Mouse (Mus musculus): Measurements from ENCODE around the gene Pfn3. TPM values are rescaled to one million over a fixed set of nuclear protein-coding genes. Genes with fewer than 3 reads are reported as not detected.

Gene Pfn3
- polyA plus RNA-seq, 1 experiment from 2014 or later = not detected

DNA sequence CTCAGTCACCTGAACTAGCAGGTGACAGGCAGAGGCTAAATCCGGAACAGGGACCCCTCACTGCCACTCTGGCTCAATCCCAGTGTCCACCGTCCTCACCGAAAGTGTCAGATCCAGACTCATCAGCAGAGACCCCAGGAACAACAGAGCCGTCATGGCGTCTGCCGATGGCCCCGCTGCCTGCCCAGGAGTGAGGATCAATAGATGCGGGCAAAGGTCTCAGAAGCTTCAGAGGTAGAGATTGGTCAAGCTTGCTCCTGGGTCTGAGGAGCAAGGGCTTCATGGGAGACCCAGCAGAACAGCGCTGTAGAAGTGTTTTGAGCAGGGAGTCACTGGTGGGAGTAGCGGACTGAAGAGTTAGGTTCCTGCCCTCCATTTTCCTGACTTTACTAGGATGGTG lies 11.6 kb upstream of the Pfn3 start, which contains the start of gene F12:
Gene F12 (minus strand): TSS at position 181 of the 400 bp plus-strand sequence.
- H3K36me3 ChIP-seq = no peaks in the 10 kb centered on the region
- peaks cover 10% of the 10 kb centered on the region for H3K27me3 ChIP-seq
- 91% methylated on average over 10 of the region's 10 CpGs for WGBS
- H3K4me1 ChIP-seq = peaks cover 3% of the 10 kb centered on the region
- H3K27ac ChIP-seq (replicated peaks) = no peak within 1 kb of the TSS
- H3K4me3 ChIP-seq (replicated peaks) = no peak within 1 kb of the TSS
- no peak within 1 kb of the TSS for H3K9ac ChIP-seq
- H3K4me2 ChIP-seq (replicated peaks) = no peak within 1 kb of the TSS
- ATAC-seq (ENCODE audit: insufficient number of reproducible peaks, low FRiP score, low TSS enrichment, low read depth) = no peak
- no peaks in the 10 kb centered on the region for H3K9me3 ChIP-seq (replicated peaks)

DNA sequence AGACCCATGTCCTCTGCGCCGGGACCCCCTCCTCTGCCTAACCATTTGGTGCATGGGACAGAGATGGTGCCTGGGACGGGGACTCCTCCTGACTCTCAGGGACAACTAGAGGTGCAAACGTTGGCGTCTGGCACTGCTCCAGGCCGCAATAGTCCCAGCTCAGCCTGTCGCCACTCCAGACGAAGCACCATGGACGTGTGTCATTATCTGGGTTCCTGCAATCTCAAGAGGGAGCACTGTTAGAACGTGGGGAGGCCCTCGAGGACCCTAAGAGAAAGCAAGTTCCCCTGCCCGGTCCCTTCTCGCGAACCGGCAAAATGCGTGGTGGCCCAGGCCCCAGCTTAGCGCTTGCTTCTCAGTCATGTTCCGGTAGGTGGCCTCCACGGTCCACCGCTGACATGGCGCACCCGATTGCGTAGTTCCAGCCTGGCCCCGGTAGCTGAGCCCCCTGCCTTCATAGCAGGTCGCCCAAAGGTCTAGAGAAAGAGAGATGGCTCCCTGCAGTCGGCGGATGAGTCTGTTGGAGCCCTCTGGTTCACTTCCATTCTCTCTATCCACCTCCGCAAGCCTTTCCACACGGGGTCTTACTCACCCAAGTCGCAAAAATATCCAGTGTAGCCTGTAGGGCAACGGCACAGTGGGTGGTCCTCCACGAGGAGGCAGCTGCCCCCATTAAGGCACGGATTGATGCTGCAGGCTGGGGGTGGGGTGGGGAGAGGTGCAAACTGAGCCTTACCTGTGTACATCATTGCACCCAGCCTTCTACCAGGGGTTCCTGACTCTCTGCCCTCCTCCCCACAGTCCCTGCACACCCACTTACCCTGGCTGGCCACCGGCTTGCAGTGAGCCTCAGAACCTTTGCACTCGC lies 6.1 kb upstream of the Pfn3 start:
- Histone ChIP-seq H3K9me3 (replicated peaks) (no peaks in the 10 kb centered on the region), H3K27ac (replicated peaks) (no peak overlapping the region), H3K27me3 (peaks cover 44% of the 10 kb centered on the region), H3K4me3 (replicated peaks) (peak overlapping the region; percentile 30), H3K4me1 (peaks cover 26% of the 10 kb centered on the region), H3K36me3 (no peaks in the 10 kb centered on the region), H3K9ac (no peak overlapping the region), H3K4me2 (replicated peaks) (peak overlapping the region; percentile 49)
- no peak; the same call in 1 of the 2 replicates for ATAC-seq (ENCODE audit: insufficient number of reproducible peaks, low FRiP score, low TSS enrichment, low read depth)
- 12% methylated on average over 35 of the region's 35 CpGs for WGBS

DNA sequence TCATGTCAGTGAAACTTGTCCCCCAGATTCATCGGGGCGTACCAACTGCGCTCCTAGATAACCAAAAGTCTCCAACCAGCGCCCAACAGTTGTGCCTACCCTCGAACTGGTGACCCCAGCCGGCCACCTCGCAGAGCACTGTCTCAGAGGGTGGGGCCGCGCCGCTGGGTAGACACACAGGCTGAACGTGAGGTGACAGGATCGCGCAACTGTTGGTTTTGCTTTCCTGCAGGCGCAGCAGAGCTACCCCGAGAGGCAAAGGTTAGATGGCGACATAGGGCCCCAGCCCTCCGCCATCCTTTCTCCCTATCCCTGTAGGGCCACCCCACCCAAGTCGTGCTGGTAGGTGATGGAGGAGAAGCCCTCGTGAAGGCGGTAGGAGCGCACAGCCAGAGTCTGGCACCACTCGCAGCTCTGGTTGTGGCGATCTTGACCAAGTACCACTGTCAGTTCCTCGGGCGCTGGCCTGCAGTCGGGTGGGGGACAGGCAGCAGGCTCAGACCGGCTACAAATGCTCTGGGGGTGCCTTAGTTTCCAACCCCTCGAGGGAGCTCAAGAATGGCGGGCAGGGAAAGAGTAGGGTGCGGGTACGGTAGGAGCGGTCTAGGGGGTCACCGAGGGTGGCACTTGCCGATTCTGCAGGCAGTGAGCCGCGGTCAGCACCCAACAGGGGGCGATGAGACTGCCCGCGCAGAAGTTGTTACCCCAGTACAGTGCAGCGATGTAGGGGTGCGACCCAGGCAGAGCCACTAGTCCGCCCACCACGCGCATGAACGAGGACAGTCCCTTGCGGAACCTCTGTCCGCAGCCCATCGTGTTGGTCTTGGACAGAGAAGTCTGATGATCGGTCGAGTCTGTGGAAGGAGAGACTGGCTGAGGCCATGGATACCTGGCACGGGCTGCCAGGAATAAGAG lies 5.2 kb upstream of the Pfn3 start:
- Histone ChIP-seq H3K9ac (no peak overlapping the region), H3K4me2 (replicated peaks) (peak overlapping the region; percentile 49), H3K36me3 (no peaks in the 10 kb centered on the region), H3K27me3 (peaks cover 44% of the 10 kb centered on the region), H3K9me3 (replicated peaks) (no peaks in the 10 kb centered on the region), H3K27ac (replicated peaks) (no peak overlapping the region), H3K4me3 (replicated peaks) (peak overlapping the region; percentile 30; the same call in 1 of the 2 replicates), H3K4me1 (peaks cover 28% of the 10 kb centered on the region)
- no peak for ATAC-seq (ENCODE audit: insufficient number of reproducible peaks, low FRiP score, low TSS enrichment, low read depth)
- 31% methylated on average over 51 of the region's 51 CpGs for WGBS

DNA sequence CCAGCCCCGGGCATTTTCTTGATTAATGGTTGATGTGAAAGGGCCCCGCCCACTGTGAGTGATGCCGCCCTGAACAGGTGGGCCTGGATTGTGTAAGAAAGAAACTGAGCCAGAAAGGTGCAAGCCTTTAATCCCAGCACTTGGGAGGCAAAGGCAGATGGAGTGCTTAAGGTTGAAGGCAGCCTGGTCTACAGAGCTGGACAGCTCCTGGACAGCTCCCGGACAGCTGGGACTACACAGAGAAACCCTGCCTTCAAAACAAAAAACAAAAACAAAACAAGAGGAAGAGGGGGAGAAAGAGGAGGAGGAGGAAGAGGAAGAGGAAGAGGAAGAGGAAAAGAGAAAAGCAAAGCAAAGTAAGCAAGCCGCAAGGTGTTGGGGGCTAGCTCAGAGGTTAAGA lies 4.1 kb upstream of the Pfn3 start:
- no peak overlapping the region for H3K27ac ChIP-seq (replicated peaks)
- 71% methylated on average over 5 of the region's 5 CpGs for WGBS
- H3K9me3 ChIP-seq (replicated peaks) = no peaks in the 10 kb centered on the region
- H3K27me3 ChIP-seq = peaks cover 49% of the 10 kb centered on the region
- no peak overlapping the region for H3K4me2 ChIP-seq (replicated peaks)
- ATAC-seq (ENCODE audit: insufficient number of reproducible peaks, low FRiP score, low TSS enrichment, low read depth) = no peak
- H3K36me3 ChIP-seq = no peaks in the 10 kb centered on the region
- H3K4me3 ChIP-seq (replicated peaks) = no peak overlapping the region
- H3K9ac ChIP-seq = no peak overlapping the region
- peaks cover 37% of the 10 kb centered on the region for H3K4me1 ChIP-seq

DNA sequence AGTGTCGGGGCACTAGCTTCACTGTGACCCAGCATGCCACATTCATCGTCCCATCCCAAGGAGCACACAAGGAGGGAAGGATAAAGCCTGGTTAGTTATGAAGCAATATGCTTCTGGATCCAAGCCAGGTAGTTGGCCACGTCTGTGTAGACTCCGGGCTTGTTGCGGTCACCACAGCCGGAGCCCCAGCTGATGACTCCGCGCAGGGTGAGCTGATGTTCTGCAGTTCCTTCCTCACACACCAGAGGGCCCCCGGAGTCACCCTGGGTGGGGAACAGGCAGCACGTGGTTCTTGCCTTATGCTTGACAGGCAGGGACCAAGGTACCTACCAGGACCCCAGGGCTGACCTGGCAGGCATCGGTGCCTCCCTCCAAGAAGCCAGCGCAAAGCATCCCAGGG lies 3.0 kb upstream of the Pfn3 start:
- 8% methylated on average over 12 of the region's 12 CpGs for WGBS
- H3K27me3 ChIP-seq = peaks cover 54% of the 10 kb centered on the region
- no peaks in the 10 kb centered on the region for H3K36me3 ChIP-seq
- H3K4me1 ChIP-seq = peaks cover 37% of the 10 kb centered on the region
- H3K4me2 ChIP-seq (replicated peaks) = peak overlapping the region; percentile 28
- no peak overlapping the region for H3K4me3 ChIP-seq (replicated peaks)
- no peak overlapping the region for H3K27ac ChIP-seq (replicated peaks)
- no peaks in the 10 kb centered on the region for H3K9me3 ChIP-seq (replicated peaks)
- peak; percentile 40; the same call in 1 of the 2 replicates for ATAC-seq (ENCODE audit: insufficient number of reproducible peaks, low FRiP score, low TSS enrichment, low read depth)
- H3K9ac ChIP-seq = no peak overlapping the region

DNA sequence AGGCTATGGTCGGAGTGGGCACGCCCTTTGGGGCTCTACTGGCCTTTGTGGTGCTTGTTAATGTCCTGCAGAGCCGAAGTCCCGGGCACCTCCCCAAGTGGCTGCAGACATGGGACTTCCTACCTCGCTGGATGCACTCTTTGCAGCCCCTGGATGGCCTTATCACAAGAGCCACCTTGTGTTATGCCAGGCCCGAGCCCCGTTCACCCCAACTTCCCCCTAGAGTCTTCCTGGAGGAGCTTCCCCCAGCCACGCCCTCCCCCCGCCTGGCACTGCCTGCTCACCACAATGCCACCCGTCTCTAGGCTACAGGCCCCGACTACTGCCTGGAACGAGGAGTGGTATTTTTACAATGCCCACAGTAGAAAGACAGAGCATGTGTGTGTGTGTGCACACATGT lies 1.7 kb downstream of the Pfn3 start:
- Histone ChIP-seq H3K27me3 (peaks cover 17% of the 10 kb centered on the region), H3K27ac (replicated peaks) (no peak overlapping the region), H3K9me3 (replicated peaks) (no peaks in the 10 kb centered on the region), H3K9ac (no peak overlapping the region), H3K4me2 (replicated peaks) (no peak overlapping the region), H3K4me3 (replicated peaks) (no peak overlapping the region), H3K4me1 (peaks cover 17% of the 10 kb centered on the region), H3K36me3 (no peaks in the 10 kb centered on the region)
- 70% methylated on average over 12 of the region's 12 CpGs for WGBS
- no peak for ATAC-seq (ENCODE audit: insufficient number of reproducible peaks, low FRiP score, low TSS enrichment, low read depth)

DNA sequence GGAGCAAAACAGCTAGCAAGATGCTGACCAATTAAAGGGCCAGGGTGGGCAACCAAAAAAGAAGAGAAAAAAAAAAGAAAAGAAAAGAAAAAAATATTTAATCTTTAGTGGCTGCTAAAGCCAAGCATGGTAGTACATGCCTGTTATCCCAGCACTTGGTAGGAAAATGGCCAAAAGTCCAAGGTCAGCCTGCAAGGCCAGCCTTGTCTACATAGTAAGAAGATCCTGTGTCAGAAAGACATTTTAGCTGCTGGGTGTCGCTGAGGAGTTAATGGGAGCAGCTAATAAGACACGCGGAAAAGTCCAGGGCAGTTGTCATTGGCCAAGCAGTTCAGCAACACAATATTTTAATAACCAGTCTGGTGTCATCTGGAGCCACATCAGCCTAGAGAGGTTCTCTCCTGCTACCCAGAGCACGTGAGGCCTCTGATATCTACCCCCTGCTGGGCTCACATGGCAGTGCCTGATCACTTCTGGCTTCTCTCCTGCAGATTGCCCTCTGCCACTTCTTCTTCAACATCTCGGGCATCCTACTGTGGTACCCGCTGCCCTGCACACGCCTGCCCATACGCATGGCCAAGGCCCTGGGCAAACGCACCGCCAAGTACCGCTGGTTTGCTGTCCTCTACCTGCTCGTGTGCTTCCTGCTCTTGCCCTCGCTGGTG lies 2.3 kb downstream of the Pfn3 start:
- Histone ChIP-seq H3K36me3 (no peaks in the 10 kb centered on the region), H3K27me3 (peaks cover 14% of the 10 kb centered on the region; the same call in 1 of the 2 replicates), H3K27ac (replicated peaks) (no peak overlapping the region), H3K4me1 (peaks cover 11% of the 10 kb centered on the region; the same call in 1 of the 2 replicates), H3K9me3 (replicated peaks) (no peaks in the 10 kb centered on the region), H3K4me3 (replicated peaks) (no peak overlapping the region), H3K4me2 (replicated peaks) (no peak overlapping the region), H3K9ac (no peak overlapping the region)
- 79% methylated on average over 13 of the region's 13 CpGs for WGBS
- no peak for ATAC-seq (ENCODE audit: insufficient number of reproducible peaks, low FRiP score, low TSS enrichment, low read depth)

DNA sequence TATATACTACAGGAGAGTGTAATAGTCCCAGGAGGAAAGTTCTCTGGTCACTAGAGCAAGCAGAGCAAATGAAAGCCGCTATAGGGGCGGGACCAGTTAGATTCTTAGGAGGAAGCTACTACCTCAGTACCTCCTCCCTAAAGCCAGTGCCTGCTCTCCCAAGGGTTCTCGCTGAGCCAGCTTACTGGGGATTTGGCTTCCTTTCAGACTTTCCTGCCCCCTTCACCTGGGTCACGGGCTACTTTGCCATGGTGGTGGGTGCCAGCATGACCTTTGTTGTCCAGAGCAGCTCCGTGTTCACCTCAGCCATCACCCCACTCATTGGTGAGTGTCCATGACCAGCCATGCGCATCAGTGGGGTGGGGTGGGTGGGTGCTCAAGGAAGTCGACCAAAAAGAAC lies 3.2 kb downstream of the Pfn3 start:
- Histone ChIP-seq H3K9ac (no peak overlapping the region), H3K36me3 (no peaks in the 10 kb centered on the region), H3K4me2 (replicated peaks) (no peak overlapping the region), H3K9me3 (replicated peaks) (no peaks in the 10 kb centered on the region), H3K4me3 (replicated peaks) (no peak overlapping the region), H3K27ac (replicated peaks) (no peak overlapping the region), H3K27me3 (peaks cover 14% of the 10 kb centered on the region; the same call in 1 of the 2 replicates), H3K4me1 (0 out of 2 replicates have a peak, but pooled peaks cover 11% of the 10 kb centered on the region)
- ATAC-seq (ENCODE audit: insufficient number of reproducible peaks, low FRiP score, low TSS enrichment, low read depth) = no peak
- 68% methylated on average over 7 of the region's 7 CpGs for WGBS

DNA sequence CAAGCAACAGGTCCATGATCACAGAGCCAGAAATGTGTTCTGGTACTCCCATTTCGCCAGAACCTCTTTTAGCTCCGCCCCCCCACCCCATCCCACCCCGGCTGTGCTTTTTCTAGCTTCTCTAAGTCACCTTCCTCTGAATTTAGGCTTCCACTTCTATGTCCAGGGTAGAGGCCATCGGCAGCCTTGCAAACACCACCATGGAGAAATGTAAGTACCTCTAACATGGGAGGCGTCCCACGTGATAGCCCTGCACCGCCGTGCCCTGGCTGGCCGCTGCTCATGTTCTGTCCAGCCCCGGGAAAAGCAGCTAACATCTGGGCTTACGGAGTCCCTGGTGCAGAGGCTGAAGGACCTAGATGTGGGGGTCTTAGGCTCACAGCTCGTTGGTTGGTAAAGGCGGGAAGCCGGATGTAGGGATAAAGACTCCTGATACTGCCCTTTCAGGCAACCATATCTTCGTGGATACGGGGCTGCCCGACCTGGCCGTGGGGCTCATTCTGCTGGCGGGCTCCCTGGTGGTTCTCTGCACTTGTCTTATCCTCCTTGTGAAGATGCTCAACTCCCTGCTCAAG lies 6.4 kb downstream of the Pfn3 start:
- Histone ChIP-seq H3K9me3 (replicated peaks) (no peaks in the 10 kb centered on the region), H3K4me2 (replicated peaks) (no peak overlapping the region), H3K9ac (no peak overlapping the region), H3K27me3 (peaks cover 9% of the 10 kb centered on the region; the same call in 1 of the 2 replicates), H3K4me1 (peaks cover 9% of the 10 kb centered on the region), H3K4me3 (replicated peaks) (no peak overlapping the region), H3K36me3 (no peaks in the 10 kb centered on the region), H3K27ac (replicated peaks) (no peak overlapping the region)
- ATAC-seq (ENCODE audit: insufficient number of reproducible peaks, low FRiP score, low TSS enrichment, low read depth) = no peak
- WGBS = 84% methylated on average over 19 of the region's 19 CpGs

DNA sequence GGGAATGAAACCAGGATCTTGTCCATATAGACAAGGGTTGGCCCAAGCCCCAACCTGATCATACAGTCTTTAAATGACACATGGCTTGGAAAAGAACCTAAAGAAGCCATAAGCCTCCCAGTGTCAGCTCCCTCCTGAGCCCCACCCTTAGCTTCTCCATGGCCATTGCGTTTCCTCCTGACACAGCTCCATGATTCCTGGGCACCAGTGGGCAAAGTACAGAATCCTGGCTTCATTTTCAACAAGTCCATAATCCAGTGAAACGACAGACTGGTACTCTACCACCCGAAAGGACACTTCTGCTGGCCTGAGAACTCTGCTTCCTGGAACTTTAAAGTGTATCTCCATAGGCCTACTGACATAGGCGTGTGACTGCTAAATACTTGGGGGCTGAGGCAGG lies 7.7 kb downstream of the Pfn3 start:
- ATAC-seq (ENCODE audit: insufficient number of reproducible peaks, low FRiP score, low TSS enrichment, low read depth) = no peak

More for the DNA sequence above, 7.7 kb downstream of the Pfn3 start:
- Histone ChIP-seq H3K27ac (replicated peaks) (no peak overlapping the region), H3K4me1 (peaks cover 9% of the 10 kb centered on the region), H3K9me3 (replicated peaks) (no peaks in the 10 kb centered on the region), H3K4me2 (replicated peaks) (no peak overlapping the region), H3K36me3 (no peaks in the 10 kb centered on the region), H3K9ac (no peak overlapping the region), H3K4me3 (replicated peaks) (no peak overlapping the region), H3K27me3 (peaks cover 4% of the 10 kb centered on the region; the same call in 1 of the 2 replicates)
- 88% methylated on average over 4 of the region's 4 CpGs for WGBS

Data from embryonic facial prominence, embryonic 15.5 days (tissue).